Mouse (Mus musculus) midbrain, embryonic 13.5 days (tissue): ENCODE measurements at regions not wholly inside any gene's neighbourhood (a gene's known extent, or its start where the extent isn't known, plus 50 kb on each side); places are given as distances from the start of the nearest gene placed in this dataset.

Source experiments
- ATAC-seq: fragments of 200-750 bp; cut with Nextera tagmentation; 2 replicates; pipeline ENCODE4 v1.8.0; 2017; ENCODE audit warnings: mild to moderate bottlenecking, moderate TSS enrichment, moderate library complexity
- H3K27ac ChIP-seq: fragments of 300-500 bp; sonication (generic); 2 replicates; pipeline ENCODE4 v1.5.1; 2015; ENCODE audit warnings: inconsistent platforms, mild to moderate bottlenecking, moderate library complexity
- H3K27me3 ChIP-seq: fragments of 300-500 bp; sonication (generic); 2 replicates; pipeline ENCODE4 v1.6.1; 2015; ENCODE audit warnings: mild to moderate bottlenecking, inconsistent platforms
- H3K36me3 ChIP-seq: fragments of 300-500 bp; sonication (generic); 2 replicates; pipeline ENCODE4 v1.6.1; 2015; ENCODE audit warnings: mild to moderate bottlenecking, inconsistent platforms
- H3K4me1 ChIP-seq: fragments of 300-500 bp; sonication (generic); replicated peaks from 2 replicates; pipeline ENCODE4 v1.6.1; 2015; ENCODE audit warnings: inconsistent platforms
- H3K4me2 ChIP-seq: fragments of 300-500 bp; sonication (generic); replicated peaks from 2 replicates; pipeline ENCODE4 v1.6.1; 2015; ENCODE audit warnings: moderate library complexity, mild to moderate bottlenecking, inconsistent platforms
- H3K4me3 ChIP-seq: fragments of 300-500 bp; sonication (generic); replicated peaks from 2 replicates; pipeline ENCODE4 v1.5.1; 2015; ENCODE audit warnings: mild to moderate bottlenecking, inconsistent platforms
- H3K9ac ChIP-seq: fragments of 300-500 bp; sonication (generic); replicated peaks from 2 replicates; pipeline ENCODE4 v1.6.1; 2015; ENCODE audit warnings: mild to moderate bottlenecking, inconsistent platforms
- H3K9me3 ChIP-seq: fragments of 300-500 bp; sonication (generic); 2 replicates; pipeline ENCODE4 v1.6.1; 2016; ENCODE audit warnings: mild to moderate bottlenecking, inconsistent platforms
- WGBS: fragments of 180-500 bp; shearing (Covaris S2); methylation state at CpG from one replicate; pipeline ENCODE4 v1.1.7; 2015; 5-methylcytosine and 5-hydroxymethylcytosine counted together

GRCm38 (mm10) chr7:73308981-73309380 is 66.3 kb upstream of the Rgma start:
- H3K4me2 ChIP-seq = no peak overlapping the region
- H3K27ac ChIP-seq = no peak overlapping the region
- peaks cover 42% of the 10 kb centered on the region for H3K4me1 ChIP-seq
- no peaks in the 10 kb centered on the region for H3K9me3 ChIP-seq
- H3K4me3 ChIP-seq = no peak overlapping the region
- ATAC-seq = no peak
- H3K36me3 ChIP-seq = no peaks in the 10 kb centered on the region
- H3K9ac ChIP-seq = no peak overlapping the region
- 88% methylated on average over 7 of the region's 7 CpGs for WGBS
- H3K27me3 ChIP-seq = no peaks in the 10 kb centered on the region

GRCm38 (mm10) chr7:73310056-73310455 is 65.3 kb upstream of the Rgma start:
- Histone ChIP-seq H3K9me3 (no peaks in the 10 kb centered on the region), H3K27ac (no peak overlapping the region), H3K4me2 (no peak overlapping the region), H3K4me3 (no peak overlapping the region), H3K36me3 (no peaks in the 10 kb centered on the region), H3K9ac (no peak overlapping the region), H3K4me1 (peaks cover 32% of the 10 kb centered on the region), H3K27me3 (no peaks in the 10 kb centered on the region)
- WGBS = 97% methylated on average over 10 of the region's 10 CpGs
- ATAC-seq = no peak

- no peak overlapping the region for H3K9ac ChIP-seq
- no peak overlapping the region for H3K4me2 ChIP-seq
- H3K4me1 ChIP-seq = peaks cover 26% of the 10 kb centered on the region
- H3K9me3 ChIP-seq = no peaks in the 10 kb centered on the region
- no peaks in the 10 kb centered on the region for H3K36me3 ChIP-seq
- H3K27ac ChIP-seq = no peak overlapping the region
- 97% methylated on average over 15 of the region's 15 CpGs for WGBS
- no peak overlapping the region for H3K4me3 ChIP-seq
- ATAC-seq = no peak
- H3K27me3 ChIP-seq = no peaks in the 10 kb centered on the region
Observed at GRCm38 (mm10) chr7:73310581-73311136, 64.7 kb upstream of the Rgma start.

- Histone ChIP-seq H3K36me3 (no peaks in the 10 kb centered on the region), H3K27me3 (no peaks in the 10 kb centered on the region), H3K9ac (no peak overlapping the region), H3K4me3 (no peak overlapping the region), H3K4me1 (no peaks in the 10 kb centered on the region; the same call in 1 of the 2 replicates), H3K4me2 (no peak overlapping the region), H3K27ac (no peak overlapping the region), H3K9me3 (no peaks in the 10 kb centered on the region)
- no peak for ATAC-seq
- 71% methylated on average over 3 of the region's 3 CpGs for WGBS
Observed at GRCm38 (mm10) chr7:73315555-73315954, 59.8 kb upstream of the Rgma start.

GRCm38 (mm10) chr7:73317574-73317973 is 57.7 kb upstream of the Rgma start:
- 98% methylated on average over 4 of the region's 4 CpGs for WGBS

GRCm38 (mm10) chr7:73319004-73319403 is 56.3 kb upstream of the Rgma start:
- Histone ChIP-seq H3K4me3 (no peak overlapping the region), H3K36me3 (no peaks in the 10 kb centered on the region), H3K27me3 (no peaks in the 10 kb centered on the region; the same call in 1 of the 2 replicates), H3K9me3 (no peaks in the 10 kb centered on the region), H3K4me1 (no peaks in the 10 kb centered on the region; the same call in 1 of the 2 replicates), H3K4me2 (no peak overlapping the region), H3K27ac (no peak overlapping the region), H3K9ac (no peak overlapping the region)
- 95% methylated on average over 6 of the region's 6 CpGs for WGBS
- ATAC-seq = no peak

More at GRCm38 (mm10) chr7:73317574-73317973, 57.7 kb upstream of the Rgma start:
- Histone ChIP-seq H3K27me3 (no peaks in the 10 kb centered on the region; the same call in 1 of the 2 replicates), H3K9ac (no peak overlapping the region), H3K36me3 (no peaks in the 10 kb centered on the region), H3K4me3 (no peak overlapping the region), H3K4me1 (no peaks in the 10 kb centered on the region; the same call in 1 of the 2 replicates), H3K4me2 (no peak overlapping the region), H3K27ac (no peak overlapping the region), H3K9me3 (no peaks in the 10 kb centered on the region)
- ATAC-seq = no peak

GRCm38 (mm10) chr7:73319994-73320393 is 55.3 kb upstream of the Rgma start:
- ATAC-seq = no peak
- Histone ChIP-seq H3K4me1 (no peaks in the 10 kb centered on the region; the same call in 1 of the 2 replicates), H3K4me2 (no peak overlapping the region), H3K27ac (no peak overlapping the region), H3K4me3 (no peak overlapping the region), H3K27me3 (no peaks in the 10 kb centered on the region; the same call in 1 of the 2 replicates), H3K9me3 (no peaks in the 10 kb centered on the region), H3K36me3 (no peaks in the 10 kb centered on the region), H3K9ac (no peak overlapping the region)
- WGBS = 86% methylated on average over 7 of the region's 7 CpGs

- ATAC-seq = no peak
- Histone ChIP-seq H3K27me3 (no peaks in the 10 kb centered on the region; the same call in 1 of the 2 replicates), H3K36me3 (no peaks in the 10 kb centered on the region), H3K4me2 (no peak overlapping the region), H3K4me1 (no peaks in the 10 kb centered on the region; the same call in 1 of the 2 replicates), H3K9me3 (no peaks in the 10 kb centered on the region), H3K27ac (no peak overlapping the region), H3K9ac (no peak overlapping the region), H3K4me3 (no peak overlapping the region)
- WGBS = 91% methylated on average over 8 of the region's 8 CpGs
Observed at GRCm38 (mm10) chr7:73322466-73323151, 52.7 kb upstream of the Rgma start.

GRCm38 (mm10) chr7:73323556-73323955 is 51.8 kb upstream of the Rgma start:
- ATAC-seq = no peak
- Histone ChIP-seq H3K4me3 (no peak overlapping the region), H3K27ac (no peak overlapping the region), H3K4me2 (no peak overlapping the region), H3K9me3 (no peaks in the 10 kb centered on the region), H3K4me1 (peaks cover 7% of the 10 kb centered on the region), H3K27me3 (no peaks in the 10 kb centered on the region; the same call in 1 of the 2 replicates), H3K36me3 (no peaks in the 10 kb centered on the region), H3K9ac (no peak overlapping the region)
- 60% methylated on average over 12 of the region's 12 CpGs for WGBS

GRCm38 (mm10) chr7:73325503-73325902 is 49.8 kb upstream of the Rgma start:
- H3K27me3 ChIP-seq = no peaks in the 10 kb centered on the region; the same call in 1 of the 2 replicates
- WGBS = 94% methylated on average over 5 of the region's 5 CpGs
- no peak for ATAC-seq

More at GRCm38 (mm10) chr7:73325503-73325902, 49.8 kb upstream of the Rgma start:
- Histone ChIP-seq H3K27ac (no peak overlapping the region), H3K4me3 (no peak overlapping the region), H3K4me2 (no peak overlapping the region), H3K36me3 (no peaks in the 10 kb centered on the region), H3K9ac (no peak overlapping the region), H3K4me1 (peaks cover 10% of the 10 kb centered on the region), H3K9me3 (no peaks in the 10 kb centered on the region)
